ENCODE assay signal across 8 mouse cellular contexts in the genomic region with DNA sequence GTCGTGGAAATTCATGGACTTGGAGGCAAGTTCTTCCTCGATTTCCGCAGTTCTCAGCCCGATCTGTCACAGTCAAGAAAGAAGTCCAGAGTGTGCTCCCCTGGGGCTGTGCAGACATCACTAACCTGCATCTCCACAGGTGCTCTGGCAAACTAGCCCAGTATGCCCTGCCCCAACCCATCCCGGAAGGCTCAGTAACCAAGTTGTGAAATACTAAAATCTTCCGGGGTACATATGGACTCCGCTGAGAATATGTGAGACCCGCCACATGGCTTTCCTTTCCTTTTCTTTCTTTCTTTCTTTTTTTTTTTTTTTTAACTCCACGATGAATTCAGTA. TPM values are rescaled to one million over a fixed set of nuclear protein-coding genes. Genes with fewer than 3 reads are reported as not detected.
DNase-seq lines count a peak whose midpoint lies in the region; ATAC-seq and TF ChIP-seq lines count a peak whose summit lies in the region.

No protein-coding gene starts in this region.

- peaks cover 15% of the 10 kb centered on the region for H3K4me1 ChIP-seq in kidney, embryonic 15.5 days
- H3K4me1 ChIP-seq in embryonic facial prominence, embryonic 10.5 days, result peaks cover 15% of the 10 kb centered on the region
- H3K4me1 ChIP-seq in midbrain, postnatal 0 days (ENCODE audit: insufficient read depth, low read length), result no peaks in the 10 kb centered on the region; the same call in 1 of the 2 replicates

- H3K27me3 ChIP-seq in kidney, embryonic 15.5 days, result no peaks in the 10 kb centered on the region
- H3K27me3 ChIP-seq in embryonic facial prominence, embryonic 10.5 days (replicated peaks; ENCODE audit: low read depth, poor library complexity, severe bottlenecking), result no peaks in the 10 kb centered on the region
- no peaks in the 10 kb centered on the region for H3K27me3 ChIP-seq in midbrain, postnatal 0 days (ENCODE audit: insufficient read depth, low read length)

- H3K9me3 ChIP-seq in kidney, embryonic 15.5 days (replicated peaks), result no peaks in the 10 kb centered on the region
- H3K9me3 ChIP-seq in embryonic facial prominence, embryonic 10.5 days, result no peaks in the 10 kb centered on the region
- no peaks in the 10 kb centered on the region for H3K9me3 ChIP-seq in midbrain, postnatal 0 days (ENCODE audit: low read length)

- no peaks in the 10 kb centered on the region for H3K36me3 ChIP-seq in kidney, embryonic 15.5 days
- no peaks in the 10 kb centered on the region for H3K36me3 ChIP-seq in embryonic facial prominence, embryonic 10.5 days (replicated peaks)
- H3K36me3 ChIP-seq in midbrain, postnatal 0 days (ENCODE audit: insufficient read depth, low read length), result no peaks in the 10 kb centered on the region

- ATAC-seq in kidney, embryonic 15.5 days (replicated peaks; ENCODE audit: low FRiP score), result peak; percentile 47
- ATAC-seq in inflammation-experienced regulatory T-cells, adult 6 months, result peak; percentile 45
- peak; percentile 47; the same call in 1 of the 2 replicates for ATAC-seq in midbrain, postnatal 0 days (ENCODE audit: low FRiP score)

- peak overlapping the region; percentile 100 for H3K27ac ChIP-seq in kidney, embryonic 15.5 days
- peak overlapping the region; percentile 97 for H3K27ac ChIP-seq in embryonic facial prominence, embryonic 10.5 days (replicated peaks)
- no peak overlapping the region for H3K27ac ChIP-seq in midbrain, postnatal 0 days (ENCODE audit: low read depth, low read length)

- peak overlapping the region; percentile 82 for H3K4me2 ChIP-seq in kidney, embryonic 15.5 days
- peak overlapping the region; percentile 78 for H3K4me2 ChIP-seq in midbrain, postnatal 0 days (ENCODE audit: low read depth, low read length, poor library complexity, severe bottlenecking)

- WGBS in kidney, embryonic 15.5 days, result 9% methylated on average over 9 of the region's 9 CpGs
- 13% methylated on average over 9 of the region's 9 CpGs for WGBS in embryonic facial prominence, embryonic 10.5 days
- 8% methylated on average over 9 of the region's 9 CpGs for WGBS in midbrain, postnatal 0 days

- peak overlapping the region; percentile 82 for H3K9ac ChIP-seq in kidney, embryonic 15.5 days
- H3K9ac ChIP-seq in midbrain, postnatal 0 days (replicated peaks; ENCODE audit: low read length, poor library complexity, severe bottlenecking), result peak overlapping the region; percentile 87

- H3K4me3 ChIP-seq in kidney, embryonic 15.5 days (replicated peaks), result peak overlapping the region; percentile 70
- peak overlapping the region; percentile 77 for H3K4me3 ChIP-seq in embryonic facial prominence, embryonic 10.5 days
- peak overlapping the region; percentile 73 for H3K4me3 ChIP-seq in midbrain, postnatal 0 days (ENCODE audit: low read depth, low read length)

- no peak for TF ChIP-seq CTCF in midbrain, postnatal 0 days (IDR thresholded peaks at IDR 0.05)

- no peak for DNase-seq in kidney, adult 18-20 months
- DNase-seq in embryonic facial prominence, embryonic 10.5 days (ENCODE audit: low spot score), result no peak
- no peak for DNase-seq in midbrain, postnatal 0 days (ENCODE audit: low spot score)
- DNase-seq in right cerebral cortex, postnatal 4 days, result no peak
- DNase-seq in gastrocnemius, postnatal 10 days, result no peak
- no peak for DNase-seq in spleen, postnatal 36 days (ENCODE audit: low spot score in 2 of 2)

RNA-seq across cellular contexts. Expression of a gene that starts 0.6 kb away (rescaled TPM):
- polyA plus RNA-seq in kidney, embryonic 15.5 days (2015; fragmentation: Nextera tagmentation; extraction: Ambion mirVana), result 40.0 and 40.4 TPM in 2 replicates
- polyA plus RNA-seq in embryonic facial prominence, embryonic 10.5 days (2016; fragmentation: Nextera tagmentation; extraction: Ambion mirVana), result 25.1 and 26.2 TPM in 2 replicates
- polyA plus RNA-seq in inflammation-experienced regulatory T-cells, adult 6 months (2017; shearing (Covaris generic)), result 10 to 100 TPM; 26.8 to 32.3 (median 28.1) TPM
- 11.9 and 17.4 TPM in 2 replicates for total RNA-seq in midbrain, postnatal 0 days (2014; rRNA removed)
- polyA plus RNA-seq in midbrain, postnatal 0 days (2015; fragmentation: Nextera tagmentation; extraction: Ambion mirVana), result 19.2 and 19.8 TPM in 2 replicates
- 10 to 100 TPM in 1 of 2 experiments, 1 to 10 TPM in 1; 9.0 to 11.2 TPM for total RNA-seq in gastrocnemius, postnatal 10 days (2021)

RNA-seq across cellular contexts. Expression of a gene that starts 43.0 kb away (rescaled TPM):
- polyA plus RNA-seq in kidney, embryonic 15.5 days (2015; fragmentation: Nextera tagmentation; extraction: Ambion mirVana), result 97.4 and 104 TPM in 2 replicates
- polyA plus RNA-seq in embryonic facial prominence, embryonic 10.5 days (2016; fragmentation: Nextera tagmentation; extraction: Ambion mirVana), result 74.0 and 74.1 TPM in 2 replicates
- polyA plus RNA-seq in inflammation-experienced regulatory T-cells, adult 6 months (2017; shearing (Covaris generic)), result 10 to 100 TPM; 10.3 to 15.8 (median 11.6) TPM
- total RNA-seq in midbrain, postnatal 0 days (2014; rRNA removed), result 77.1 and 80.9 TPM in 2 replicates
- polyA plus RNA-seq in midbrain, postnatal 0 days (2015; fragmentation: Nextera tagmentation; extraction: Ambion mirVana), result 42.7 and 43.6 TPM in 2 replicates
- 10 to 100 TPM; 30.6 to 42.7 TPM for total RNA-seq in gastrocnemius, postnatal 10 days (2021)
